Mouse (Mus musculus) kidney, adult 2 months (tissue): ENCODE data around the gene Kcnk4. TPM values are rescaled to one million over a fixed set of nuclear protein-coding genes. Genes with fewer than 3 reads are reported as not detected.

Experiments used
- DNase-seq: peaks from one replicate; pipeline ENCODE4 v3.0.0; 2021
- H3K27ac ChIP-seq: fragments of 200-500 bp; 2 replicates; pipeline ENCODE4 v1.5.1; 2012; ENCODE audit warnings: low read depth, low read length, control low read depth, inconsistent platforms; ENCODE audit not compliant: insufficient read depth
- H3K27me3 ChIP-seq: fragments of 200-500 bp; replicated peaks from 2 replicates; pipeline ENCODE4 v1.6.1; 2012; ENCODE audit warnings: mild to moderate bottlenecking, moderate library complexity, low read length, inconsistent platforms; ENCODE audit not compliant: control insufficient read depth, insufficient read depth
- H3K36me3 ChIP-seq: fragments of 200-500 bp; 2 replicates; pipeline ENCODE4 v1.6.1; 2012; ENCODE audit warnings: mild to moderate bottlenecking, moderate library complexity, low read length, inconsistent platforms; ENCODE audit not compliant: control insufficient read depth, insufficient read depth
- H3K4me1 ChIP-seq: fragments of 200-500 bp; 2 replicates; pipeline ENCODE4 v1.6.1; 2011; ENCODE audit warnings: low read length; ENCODE audit not compliant: control insufficient read depth, insufficient read depth
- H3K4me3 ChIP-seq: fragments of 200-500 bp; 2 replicates; pipeline ENCODE4 v1.5.1; 2011; ENCODE audit warnings: mild to moderate bottlenecking, low read depth, low read length, control low read depth; ENCODE audit not compliant: insufficient read depth
- CTCF ChIP-seq: fragments of 200-500 bp; conservative IDR thresholded peaks from 2 replicates; pipeline ENCODE4 v1.5.1; 2011; ENCODE audit warnings: low read depth, mild to moderate bottlenecking, control low read depth, low read length, moderate library complexity, mixed read lengths; ENCODE audit not compliant: insufficient read depth, insufficient read length
- POLR2A ChIP-seq: fragments of 200-500 bp; IDR thresholded peaks from one replicate; pipeline ENCODE4 v1.6.1; 2011; ENCODE audit warnings: low read depth, low read length, control low read depth
- WGBS: fragments of 180-500 bp; shearing (Covaris S2); methylation state at CpG from one replicate; pipeline ENCODE4 v1.1.7; 2018; 5-methylcytosine and 5-hydroxymethylcytosine counted together
- polyA plus RNA-seq: library from polyadenylated mRNA; depleted of rRNA; stranded (reverse); fragments of >200 nt; gene quantifications from 2 replicates; pipeline ENCODE4 v1.2.3, GENCODE M21; 2012; rRNA removed

Kcnk4 gene
- polyA plus RNA-seq, 1 experiment: 0.08 TPM

DNA sequence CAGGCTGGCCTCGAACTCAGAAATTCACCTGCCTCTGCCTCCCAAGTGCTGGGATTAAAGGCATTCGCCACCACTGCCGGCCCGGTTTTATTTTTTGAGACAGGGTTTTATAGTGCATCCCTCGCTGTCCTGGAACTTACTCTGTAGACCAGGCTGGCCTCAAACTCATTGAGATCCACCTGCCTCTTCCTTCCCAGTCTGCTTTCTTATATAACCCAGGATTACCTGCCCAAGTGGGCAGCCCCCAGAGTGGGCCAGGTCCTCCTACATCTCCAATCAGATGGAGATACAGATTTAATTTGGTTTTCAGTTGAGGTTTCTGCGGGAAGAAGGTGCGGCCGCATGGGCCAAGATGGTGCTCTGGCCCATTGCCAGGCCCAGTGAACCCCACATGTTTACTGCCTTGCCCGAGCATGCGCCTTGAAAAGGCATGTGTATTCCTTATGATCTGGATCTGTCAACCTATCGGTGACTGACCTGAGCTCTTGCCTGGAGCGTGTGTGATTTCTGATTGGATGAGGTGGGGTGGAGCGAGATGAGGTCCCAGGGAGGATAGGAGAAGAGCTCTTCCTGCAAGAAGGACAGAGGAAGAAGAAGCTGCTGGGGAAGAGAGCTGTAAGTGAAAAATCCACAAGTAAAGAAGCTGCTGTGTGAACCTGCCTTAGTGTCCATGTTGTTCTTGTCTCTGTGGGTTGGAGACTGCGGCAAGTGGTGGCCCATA, 40.4 kb downstream of the Kcnk4 start:
- WGBS: 96% methylated on average over 14 of the region's 14 CpGs
- Histone ChIP-seq H3K27ac (no peak overlapping the region), H3K4me3 (no peak overlapping the region), H3K4me1 (0 out of 2 replicates have a peak, but pooled peaks cover 2% of the 10 kb centered on the region), H3K27me3 (no peaks in the 10 kb centered on the region), H3K36me3 (no peaks in the 10 kb centered on the region)
- TF ChIP-seq POLR2A: no peak
- no peak for TF ChIP-seq CTCF
- no peak for DNase-seq

DNA sequence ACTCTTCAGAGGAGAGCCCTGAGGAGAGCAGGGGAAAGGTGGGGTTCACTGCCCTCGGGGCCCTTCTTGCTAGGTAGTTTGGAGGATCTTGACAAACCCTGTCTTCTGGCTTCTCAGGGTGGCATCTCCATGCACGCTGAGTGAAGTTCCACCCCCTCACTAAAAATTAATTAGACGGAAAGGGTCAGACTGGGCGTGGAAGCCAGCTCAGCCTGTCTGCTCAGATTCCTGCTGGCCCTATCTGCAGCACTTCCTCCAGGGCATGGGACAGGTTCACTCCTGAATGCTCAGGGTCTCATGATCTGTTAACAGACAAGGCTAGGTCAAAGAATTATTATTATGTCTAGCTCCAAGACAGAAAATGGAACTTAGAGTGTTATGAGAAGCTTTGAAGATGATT, 41.8 kb downstream of the Kcnk4 start:
- Histone ChIP-seq H3K4me1 (0 out of 2 replicates have a peak, but pooled peaks cover 2% of the 10 kb centered on the region), H3K36me3 (no peaks in the 10 kb centered on the region), H3K4me3 (no peak overlapping the region), H3K27ac (no peak overlapping the region), H3K27me3 (no peaks in the 10 kb centered on the region)
- TF ChIP-seq POLR2A: no peak
- no peak for TF ChIP-seq CTCF
- DNase-seq: peak; percentile 63
- 27% methylated on average over 4 of the region's 4 CpGs for WGBS

DNA sequence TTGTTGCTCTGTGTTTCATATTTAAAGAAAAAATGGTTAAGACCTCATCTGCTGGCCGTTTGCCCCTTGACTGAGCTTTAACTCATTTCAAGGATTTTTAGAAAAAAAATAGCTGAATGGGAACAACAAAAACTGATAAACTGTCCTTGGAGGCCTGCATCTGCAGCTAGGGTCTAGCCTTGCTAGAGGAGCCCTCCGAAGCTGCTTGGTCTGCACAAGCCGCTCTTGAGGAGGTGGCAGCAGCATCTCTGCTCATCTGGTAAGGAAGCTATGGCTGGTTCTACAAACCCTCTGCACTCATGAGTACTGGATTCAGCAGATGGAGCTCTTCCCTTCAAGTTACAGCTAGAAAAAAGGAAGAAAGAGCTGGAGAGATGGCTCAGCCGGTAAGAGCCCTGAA, 56.4 kb downstream of the Kcnk4 start:
- TF ChIP-seq CTCF (no peak), POLR2A (no peak)
- Histone ChIP-seq H3K27me3 (no peaks in the 10 kb centered on the region), H3K4me3 (no peak overlapping the region), H3K36me3 (no peaks in the 10 kb centered on the region), H3K27ac (no peak overlapping the region), H3K4me1 (no peaks in the 10 kb centered on the region)
- WGBS: 88% methylated on average over 4 of the region's 4 CpGs
- DNase-seq: no peak

DNA sequence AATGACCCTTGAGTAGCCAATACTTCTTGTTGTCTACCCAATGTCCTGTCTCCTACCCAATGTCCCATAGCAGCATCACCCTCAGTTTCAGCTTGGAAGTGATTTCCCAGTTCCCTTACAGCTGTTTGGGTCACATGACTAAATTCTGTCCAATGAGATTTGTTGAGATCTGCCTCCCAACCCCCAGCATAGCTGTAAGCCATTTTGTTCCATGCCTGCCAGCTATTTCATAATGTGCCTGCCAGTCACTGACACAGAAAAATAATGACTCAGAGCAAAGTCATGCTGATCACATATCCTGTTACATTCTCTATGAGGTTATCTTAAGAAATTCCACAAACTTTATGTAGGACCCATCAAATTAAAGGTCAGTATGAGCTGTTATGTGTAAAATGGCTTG, 57.5 kb downstream of the Kcnk4 start:
- H3K4me1 ChIP-seq: peaks cover 5% of the 10 kb centered on the region
- H3K27ac ChIP-seq: no peak overlapping the region
- no peak for DNase-seq
- no peaks in the 10 kb centered on the region for H3K27me3 ChIP-seq
- no peak overlapping the region for H3K4me3 ChIP-seq
- H3K36me3 ChIP-seq: no peaks in the 10 kb centered on the region
- no peak for TF ChIP-seq CTCF
- no peak for TF ChIP-seq POLR2A

DNA sequence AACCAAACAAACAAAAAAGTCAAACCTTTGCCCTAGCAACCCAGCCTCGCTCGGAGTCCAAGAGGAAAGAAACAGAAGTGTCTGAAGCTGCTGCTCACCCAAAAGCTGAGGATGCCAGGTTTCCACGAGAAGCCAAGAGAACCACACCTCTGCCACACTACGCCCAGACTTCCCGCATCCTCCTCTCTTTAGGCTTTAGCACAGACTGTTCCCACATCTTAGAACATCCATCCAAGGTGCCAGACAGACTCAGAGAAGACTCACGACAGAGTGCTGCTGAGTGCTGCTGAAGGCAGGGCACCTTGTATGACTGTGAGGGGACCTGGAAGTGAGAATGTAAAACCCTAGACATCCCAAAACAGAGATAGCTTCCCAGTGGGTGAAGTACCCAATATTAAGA, 58.5 kb downstream of the Kcnk4 start:
- H3K27ac ChIP-seq: no peak overlapping the region
- no peaks in the 10 kb centered on the region for H3K27me3 ChIP-seq
- no peak for DNase-seq
- peaks cover 15% of the 10 kb centered on the region for H3K4me1 ChIP-seq
- H3K36me3 ChIP-seq: no peaks in the 10 kb centered on the region
- no peak overlapping the region for H3K4me3 ChIP-seq
- 84% methylated on average over 6 of the region's 6 CpGs for WGBS
- TF ChIP-seq POLR2A (no peak), CTCF (no peak)

DNA sequence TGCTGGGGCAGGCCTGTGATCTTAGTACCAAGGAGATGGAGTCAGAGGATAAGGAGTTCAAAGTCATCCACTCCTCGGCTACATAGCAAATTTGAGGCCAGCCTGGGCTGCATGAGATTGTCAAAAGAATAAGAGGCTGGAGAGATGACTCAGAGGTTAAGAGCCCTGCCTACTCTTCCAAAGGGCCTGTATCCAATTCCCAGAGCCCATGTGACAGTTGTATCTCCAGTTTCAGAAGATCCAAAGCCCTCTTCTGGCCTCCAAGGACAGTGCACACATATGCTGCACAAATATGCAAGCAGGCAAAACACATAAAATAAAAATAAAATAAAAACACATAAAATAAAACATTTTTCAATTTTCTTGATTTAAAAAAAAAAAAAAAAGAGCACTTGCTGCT, 60.1 kb downstream of the Kcnk4 start:
- Histone ChIP-seq H3K27me3 (no peaks in the 10 kb centered on the region), H3K36me3 (no peaks in the 10 kb centered on the region), H3K4me1 (peaks cover 17% of the 10 kb centered on the region), H3K4me3 (no peak overlapping the region), H3K27ac (no peak overlapping the region)
- 84% methylated on average over 1 of the region's 1 CpGs for WGBS
- TF ChIP-seq CTCF (no peak), POLR2A (no peak)
- DNase-seq: no peak

Other genes starting within 250 kb of the Kcnk4 start
- 19.9 and 22.8 TPM in 2 replicates for gene Rps6ka4, start 93.9 kb downstream of the Kcnk4 start, polyA plus RNA-seq
- gene Ccdc88b, start 76.3 kb downstream of the Kcnk4 start, polyA plus RNA-seq: 2.1 and 2.2 TPM in 2 replicates
- gene Trmt112, start 24.8 kb downstream of the Kcnk4 start, polyA plus RNA-seq: 133 and 146 TPM in 2 replicates
- gene Prdx5, start 24.4 kb downstream of the Kcnk4 start, polyA plus RNA-seq: 1,575 and 2,285 TPM in 2 replicates
- 134 and 155 TPM in 2 replicates for gene Esrra, start 12.7 kb downstream of the Kcnk4 start, polyA plus RNA-seq
- gene Catsperz, start 9.1 kb downstream of the Kcnk4 start, polyA plus RNA-seq: 0.44 and 0.99 TPM in 2 replicates
- 75.4 and 83.1 TPM in 2 replicates for gene Bad, start 7.3 kb upstream of the Kcnk4 start, polyA plus RNA-seq
- gene Gpr137, start 8.0 kb upstream of the Kcnk4 start, polyA plus RNA-seq: 78.4 and 91.7 TPM in 2 replicates
- gene Ppp1r14b, start 40.5 kb upstream of the Kcnk4 start, polyA plus RNA-seq: 48.7 and 55.3 TPM in 2 replicates
- gene Plcb3, start 42.0 kb upstream of the Kcnk4 start, polyA plus RNA-seq: 40.2 and 53.7 TPM in 2 replicates
- 96.3 and 136 TPM in 2 replicates for gene Fkbp2, start 46.0 kb upstream of the Kcnk4 start, polyA plus RNA-seq
- gene Vegfb, start 53.1 kb upstream of the Kcnk4 start, polyA plus RNA-seq: 82.9 and 83.0 TPM in 2 replicates
- gene Dnajc4, start 58.1 kb upstream of the Kcnk4 start, polyA plus RNA-seq: 48.8 and 50.1 TPM in 2 replicates
- 58.3 and 63.4 TPM in 2 replicates for gene Nudt22, start 61.6 kb upstream of the Kcnk4 start, polyA plus RNA-seq
- gene Trpt1, start 61.6 kb upstream of the Kcnk4 start, polyA plus RNA-seq: 19.3 and 22.5 TPM in 2 replicates
- 5.2 and 9.2 TPM in 2 replicates for gene Fermt3, start 85.0 kb upstream of the Kcnk4 start, polyA plus RNA-seq
- 40.6 and 51.4 TPM in 2 replicates for gene Stip1, start 105.5 kb upstream of the Kcnk4 start, polyA plus RNA-seq
- gene Macrod1, start 122.3 kb upstream of the Kcnk4 start, polyA plus RNA-seq: 61.7 and 67.2 TPM in 2 replicates
- gene Flrt1, start 171.2 kb upstream of the Kcnk4 start, polyA plus RNA-seq: 23.1 and 25.1 TPM in 2 replicates